Comparison of ENCODE assay signal across 16 mouse cellular contexts in genomic region chr1:135128011-135128441, GRCm38 (mm10). TPM values are rescaled to one million over a fixed set of nuclear protein-coding genes. Genes with fewer than 3 reads are reported as not detected.
DNase-seq lines count a peak whose midpoint lies in the region; ATAC-seq lines count a peak whose summit lies in the region.
"Had no signal": no experiment of that assay in that cellular context is flagged by ENCODE, and none has a peak within 500 bp of the region (broad histone marks: within the 10 kb centered on the region; RNA-seq: fewer than 3 reads in every experiment).

No protein-coding gene starts in this region.

- no peak for DNase-seq in hindbrain, embryonic 10.5 days (ENCODE audit: low spot score)
- DNase-seq in hindbrain, embryonic 14.5 days (ENCODE audit: low spot score): no peak
- no peak for DNase-seq in limb, embryonic 10.5 days (ENCODE audit: low spot score)
- peak; percentile 62 for DNase-seq in thymus, postnatal 4 days
- no peak for DNase-seq in right cerebral cortex, adult 18-20 months
- DNase-seq in layer of hippocampus, adult 11-12 months (ENCODE audit: low spot score): no peak
- DNase-seq: adrenal gland, adult 8-10 months; cerebellum, adult 11-12 months; heart, adult 18-20 months; right cerebral cortex, postnatal 14 days had no signal

- 0 out of 2 replicates have a peak overlapping the region, but pooled peaks have one; percentile 17 for H3K27ac ChIP-seq in hindbrain, embryonic 10.5 days
- no peak overlapping the region for H3K27ac ChIP-seq in hindbrain, embryonic 14.5 days
- H3K27ac ChIP-seq in limb, embryonic 10.5 days: peak overlapping the region; percentile 86
- H3K27ac ChIP-seq: liver, embryonic 14.5 days; neural tube, embryonic 12.5 days; stomach, embryonic 15.5 days had no signal

- H3K27me3 ChIP-seq in hindbrain, embryonic 10.5 days (ENCODE audit: insufficient read depth, poor library complexity, severe bottlenecking): peaks cover 36% of the 10 kb centered on the region
- H3K27me3 ChIP-seq in hindbrain, embryonic 14.5 days (ENCODE audit: control insufficient read depth, insufficient read depth, low read length): no peaks in the 10 kb centered on the region
- H3K27me3 ChIP-seq in megakaryocyte, embryonic 14.5 days (replicated peaks): no peaks in the 10 kb centered on the region
- peaks cover 26% of the 10 kb centered on the region for H3K27me3 ChIP-seq in limb, embryonic 10.5 days (ENCODE audit: low read depth, poor library complexity, severe bottlenecking)

- WGBS in hindbrain, embryonic 10.5 days: 41% methylated on average over 6 of the region's 6 CpGs
- 52% methylated on average over 6 of the region's 6 CpGs for WGBS in hindbrain, embryonic 14.5 days
- 63% methylated on average over 6 of the region's 6 CpGs for whole genome bisulfite sequencing in limb, embryonic 10.5 days

- no peak overlapping the region for H3K4me2 ChIP-seq in hindbrain, embryonic 14.5 days (replicated peaks)
- H3K4me2 ChIP-seq: neural tube, embryonic 12.5 days; stomach, embryonic 15.5 days had no signal

- peaks cover 49% of the 10 kb centered on the region for H3K4me1 ChIP-seq in hindbrain, embryonic 10.5 days (replicated peaks)
- H3K4me1 ChIP-seq in hindbrain, embryonic 14.5 days (replicated peaks; ENCODE audit: control insufficient read depth, insufficient read depth, low read length): 0 out of 2 replicates have a peak, but pooled peaks cover 3% of the 10 kb centered on the region
- H3K4me1 ChIP-seq in megakaryocyte, embryonic 14.5 days: peaks cover 78% of the 10 kb centered on the region
- peaks cover 68% of the 10 kb centered on the region for H3K4me1 ChIP-seq in limb, embryonic 10.5 days

- ATAC-seq in hindbrain, embryonic 14.5 days (ENCODE audit: low FRiP score): no peak
- no peak for ATAC-seq in megakaryocyte, adult 5-6 weeks (ENCODE audit: poor library complexity, severe bottlenecking)

- H3K9me3 ChIP-seq in hindbrain, embryonic 10.5 days: no peaks in the 10 kb centered on the region
- H3K9me3 ChIP-seq in hindbrain, embryonic 14.5 days (ENCODE audit: control insufficient read depth, low read length): no peaks in the 10 kb centered on the region
- H3K9me3 ChIP-seq in megakaryocyte, embryonic 14.5 days: no peaks in the 10 kb centered on the region
- no peaks in the 10 kb centered on the region for H3K9me3 ChIP-seq in limb, embryonic 10.5 days (replicated peaks)
- H3K9me3 ChIP-seq: neural tube, embryonic 12.5 days; stomach, embryonic 15.5 days had no signal

- H3K36me3 ChIP-seq in hindbrain, embryonic 10.5 days: no peaks in the 10 kb centered on the region
- H3K36me3 ChIP-seq in hindbrain, embryonic 14.5 days (replicated peaks; ENCODE audit: control insufficient read depth, insufficient read depth): no peaks in the 10 kb centered on the region
- peaks cover 61% of the 10 kb centered on the region for H3K36me3 ChIP-seq in megakaryocyte, embryonic 14.5 days (replicated peaks; ENCODE audit: low read length)
- no peaks in the 10 kb centered on the region for H3K36me3 ChIP-seq in limb, embryonic 10.5 days
- H3K36me3 ChIP-seq: neural tube, embryonic 12.5 days; stomach, embryonic 15.5 days had no signal

- no peak overlapping the region for H3K4me3 ChIP-seq in hindbrain, embryonic 10.5 days
- no peak overlapping the region for H3K4me3 ChIP-seq in hindbrain, embryonic 14.5 days (replicated peaks; ENCODE audit: low read length)
- peak overlapping the region; percentile 29 for H3K4me3 ChIP-seq in megakaryocyte, embryonic 14.5 days (replicated peaks)
- H3K4me3 ChIP-seq in limb, embryonic 10.5 days: no peak overlapping the region
- H3K4me3 ChIP-seq: neural tube, embryonic 12.5 days; stomach, embryonic 15.5 days had no signal

- no peak overlapping the region for H3K9ac ChIP-seq in hindbrain, embryonic 14.5 days
- H3K9ac ChIP-seq: liver, embryonic 14.5 days; neural tube, embryonic 12.5 days; stomach, embryonic 15.5 days had no signal

RNA-seq across cellular contexts. Expression of gene Ptpn7, which starts 4.5 kb away (rescaled TPM):
- polyA plus RNA-seq in hindbrain, embryonic 10.5 days (2016; fragmentation: Nextera tagmentation; extraction: Ambion mirVana): 1.7 and 2.7 TPM in 2 replicates
- polyA plus RNA-seq in hindbrain, embryonic 14.5 days (2014; fragmentation: Nextera tagmentation; extraction: Ambion mirVana): 0.11 and 0.22 TPM in 2 replicates
- 57.8 and 98.1 TPM in 2 replicates for polyA plus RNA-seq in megakaryocyte, embryonic 14.5 days (2012; ENCODE audit: insufficient read depth, low replicate concordance)
- 25.5 and 29.5 TPM in 2 replicates for total RNA-seq in megakaryocyte, adult 5-6 weeks (2015)
- 49.7 and 54.2 TPM in 2 replicates for total RNA-seq in megakaryocyte, adult 5-6 weeks (2017)
- polyA plus RNA-seq in limb, embryonic 10.5 days (2016; fragmentation: Nextera tagmentation; extraction: Ambion mirVana): 1.4 and 1.9 TPM in 2 replicates

RNA-seq across cellular contexts. Expression of gene Arl8a, which starts 18.6 kb away (rescaled TPM):
- 61.1 and 95.3 TPM in 2 replicates for polyA plus RNA-seq in hindbrain, embryonic 10.5 days (2016; fragmentation: Nextera tagmentation; extraction: Ambion mirVana)
- polyA plus RNA-seq in hindbrain, embryonic 14.5 days (2014; fragmentation: Nextera tagmentation; extraction: Ambion mirVana): 354 and 383 TPM in 2 replicates
- 96.0 and 156 TPM in 2 replicates for polyA plus RNA-seq in megakaryocyte, embryonic 14.5 days (2012; ENCODE audit: insufficient read depth, low replicate concordance)
- 83.3 and 93.2 TPM in 2 replicates for total RNA-seq in megakaryocyte, adult 5-6 weeks (2015)
- 37.1 and 49.1 TPM in 2 replicates for total RNA-seq in megakaryocyte, adult 5-6 weeks (2017)
- 32.7 and 42.2 TPM in 2 replicates for polyA plus RNA-seq in limb, embryonic 10.5 days (2016; fragmentation: Nextera tagmentation; extraction: Ambion mirVana)

RNA-seq across cellular contexts. Expression of gene Lgr6, which starts 22.9 kb away (rescaled TPM):
- polyA plus RNA-seq in hindbrain, embryonic 10.5 days (2016; fragmentation: Nextera tagmentation; extraction: Ambion mirVana): 0.26 and 0.47 TPM in 2 replicates
- 1.2 and 1.4 TPM in 2 replicates for polyA plus RNA-seq in hindbrain, embryonic 14.5 days (2014; fragmentation: Nextera tagmentation; extraction: Ambion mirVana)
- polyA plus RNA-seq in megakaryocyte, embryonic 14.5 days (2012; ENCODE audit: insufficient read depth, low replicate concordance): 0.24 TPM in 1 of 2 replicates, not detected in the other
- not detected in 2 replicates for total RNA-seq in megakaryocyte, adult 5-6 weeks (2015)
- total RNA-seq in megakaryocyte, adult 5-6 weeks (2017): not detected in 2 replicates
- 0.56 and 0.75 TPM in 2 replicates for polyA plus RNA-seq in limb, embryonic 10.5 days (2016; fragmentation: Nextera tagmentation; extraction: Ambion mirVana)
- total RNA-seq: hematopoietic stem cell, adult 5-6 weeks had no signal

RNA-seq across cellular contexts. Expression of gene Gpr37l1, which starts 39.5 kb away (rescaled TPM):
- polyA plus RNA-seq in hindbrain, embryonic 10.5 days (2016; fragmentation: Nextera tagmentation; extraction: Ambion mirVana): not detected in 2 replicates
- 0.68 and 1.5 TPM in 2 replicates for polyA plus RNA-seq in hindbrain, embryonic 14.5 days (2014; fragmentation: Nextera tagmentation; extraction: Ambion mirVana)
- polyA plus RNA-seq in megakaryocyte, embryonic 14.5 days (2012; ENCODE audit: insufficient read depth, low replicate concordance): not detected in 2 replicates
- not detected in 2 replicates for total RNA-seq in megakaryocyte, adult 5-6 weeks (2015)
- total RNA-seq in megakaryocyte, adult 5-6 weeks (2017): not detected in 2 replicates
- not detected in 2 replicates for polyA plus RNA-seq in limb, embryonic 10.5 days (2016; fragmentation: Nextera tagmentation; extraction: Ambion mirVana)
- total RNA-seq: hematopoietic stem cell, adult 5-6 weeks had no signal

Comparison
In these comparisons a context has a peak if more than half of its experiments do, and no peak if none do; other contexts are left out.
1. RNA of gene Ptpn7, which starts 4.5 kb away (polyA plus RNA-seq): 57.8 to 98.1 TPM in megakaryocyte, embryonic 14.5 days; 1.7 to 2.7 TPM in hindbrain, embryonic 10.5 days, 1.4 to 1.9 TPM in limb, embryonic 10.5 days and 0.11 to 0.22 TPM in hindbrain, embryonic 14.5 days; every median in the first group is over 10 times any median in the second.